Mouse (Mus musculus) lung, adult 2 months (tissue): ENCODE results near the gene Arhgap24.

ENCODE experiments used
- CTCF ChIP-seq: fragments of 200-500 bp; IDR thresholded peaks from 2 replicates; pipeline ENCODE4 v1.5.1; 2011; ENCODE audit warnings: mild to moderate bottlenecking, low read length, control low read depth; ENCODE audit not compliant: insufficient read depth
- POLR2A ChIP-seq: fragments of 200-500 bp; IDR thresholded peaks from 2 replicates; pipeline ENCODE4 v1.6.1; 2011; ENCODE audit warnings: low read depth, mild to moderate bottlenecking, control low read depth, low read length, borderline replicate concordance; ENCODE audit errors: extremely low read depth

GRCm38 (mm10) chr5:102494827-102495226 lies 13.6 kb downstream of the Arhgap24 start:
- TF ChIP-seq CTCF (no peak), POLR2A (no peak)
